Comparison of ENCODE assay signal across 22 mouse cellular contexts in genomic region chr12:102210801-102211200, GRCm38 (mm10).
"Had no signal": no experiment of that assay in that cellular context is flagged by ENCODE, and none has a peak within 500 bp of the region (broad histone marks: within the 10 kb centered on the region; RNA-seq: fewer than 3 reads in every experiment).

No protein-coding gene starts in this region.

- H3K4me1 ChIP-seq: heart, embryonic 10.5 days; heart, embryonic 12.5 days; hindbrain, embryonic 10.5 days; hindbrain, embryonic 12.5 days; intestine, embryonic 15.5 days; kidney, embryonic 15.5 days; liver, embryonic 12.5 days had no signal

- H3K27me3 ChIP-seq: heart, embryonic 12.5 days; hindbrain, embryonic 12.5 days; intestine, embryonic 15.5 days; kidney, embryonic 15.5 days; limb, embryonic 13.5 days; limb, embryonic 15.5 days; liver, embryonic 12.5 days had no signal

- DNase-seq: gastrocnemius, adult 2 months; gastrocnemius, postnatal 10 days; gastrocnemius, postnatal 25 days; heart, adult 18-20 months; heart, postnatal 10 days; heart, postnatal 4 days; kidney, adult 18-20 months; kidney, adult 9 months; kidney, postnatal 14 days; layer of hippocampus, postnatal 36 days; left cerebral cortex, postnatal 4 days had no signal

- H3K4me3 ChIP-seq: gastrocnemius, adult 2 months; heart, embryonic 10.5 days; heart, embryonic 12.5 days; hindbrain, embryonic 10.5 days; hindbrain, embryonic 12.5 days; intestine, embryonic 15.5 days; kidney, embryonic 15.5 days; limb, embryonic 13.5 days; limb, embryonic 15.5 days; liver, embryonic 12.5 days had no signal

- H3K36me3 ChIP-seq: heart, embryonic 10.5 days; heart, embryonic 12.5 days; hindbrain, embryonic 10.5 days; hindbrain, embryonic 12.5 days; intestine, embryonic 15.5 days; kidney, embryonic 15.5 days; limb, embryonic 13.5 days; limb, embryonic 15.5 days; liver, embryonic 12.5 days had no signal

- H3K27ac ChIP-seq: gastrocnemius, adult 2 months; heart, embryonic 10.5 days; hindbrain, embryonic 10.5 days; hindbrain, embryonic 12.5 days; hindbrain, embryonic 14.5 days; intestine, embryonic 15.5 days; kidney, embryonic 15.5 days; kidney, postnatal 0 days; limb, embryonic 13.5 days; limb, embryonic 15.5 days; liver, embryonic 12.5 days had no signal
